Mouse (Mus musculus): ENCODE measurements around the gene Dlg4. TPM values are rescaled to one million over a fixed set of nuclear protein-coding genes. Genes with fewer than 3 reads are reported as not detected.
A peak's percentile ranks its signal among the peaks of the same experiment; 100 is the strongest.

The Dlg4 gene
- total RNA-seq, 2 experiments from 2014 or later, result 8.7 to 9.2 TPM

GRCm38 (mm10) chr11:70075581-70075980 lies 58.8 kb downstream of the Dlg4 start:
- intact Hi-C loops (cut with DNase I; ENCODE audit: low total_unique reads), result loop anchor here (5.0 kb wide), 1 partner anchor 137 kb away; the partner anchor contains the start of gene Slc16a11
- DNase-seq, result no peak

DNA sequence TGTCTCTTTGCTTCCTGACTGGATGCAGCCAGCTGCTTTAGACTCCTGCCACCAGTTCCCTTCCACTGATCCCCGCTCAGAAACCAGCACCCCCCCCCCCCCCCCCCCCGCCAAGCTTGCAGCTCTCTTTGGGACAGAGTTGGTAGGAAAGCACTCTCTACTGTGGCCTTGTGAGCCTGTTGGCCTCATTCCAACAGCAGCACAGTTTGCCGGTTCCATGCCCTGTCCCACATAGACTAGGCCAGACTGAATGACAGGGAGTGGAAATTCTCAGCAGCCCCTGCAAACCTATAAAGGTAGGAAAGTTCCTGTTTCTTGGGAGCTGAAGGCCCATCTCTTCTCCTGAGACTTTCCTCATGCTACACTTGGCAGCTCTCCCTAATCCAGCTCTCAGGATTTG lies 60.7 kb downstream of the Dlg4 start:
- intact Hi-C loops (cut with DNase I; ENCODE audit: low total_unique reads), result loop anchor here (5.0 kb wide), 1 partner anchor 135 kb away; the partner anchor contains the start of gene Slc16a11
- DNase-seq, result no peak

DNA sequence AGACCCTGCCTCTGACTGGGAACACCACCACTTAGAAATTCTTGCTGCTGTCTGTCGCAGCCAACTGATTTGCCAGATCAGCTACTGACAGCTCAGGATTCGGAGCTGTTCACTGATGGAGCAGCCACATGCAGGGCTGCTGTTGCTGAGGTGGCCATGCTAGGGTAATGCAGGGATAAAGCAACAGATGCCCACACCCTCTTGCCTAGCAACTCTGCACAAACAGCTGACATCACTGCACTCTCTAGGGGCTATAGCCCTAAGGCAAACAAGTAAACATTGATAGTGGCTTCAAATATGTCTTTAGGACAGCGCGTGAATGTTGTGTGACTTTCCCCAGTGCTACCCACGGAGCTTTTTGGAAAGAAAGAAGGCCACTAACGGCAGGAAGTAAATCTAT lies 62.4 kb downstream of the Dlg4 start:
- no peak for DNase-seq
- intact Hi-C loops (cut with DNase I; ENCODE audit: low total_unique reads), result loop anchor here (5.0 kb wide), 1 partner anchor 133 kb away; the partner anchor contains the start of gene Slc16a11

- DNase-seq, result no peak
- intact Hi-C loops (cut with DNase I; ENCODE audit: low total_unique reads), result loop anchor here (5.0 kb wide), 1 partner anchor 132 kb away; the partner anchor contains the start of gene Slc16a11
Measured at GRCm38 (mm10) chr11:70079928-70080327, 63.2 kb downstream of the Dlg4 start.

- intact Hi-C loops (cut with DNase I; ENCODE audit: low total_unique reads), result no loop called here
Measured at GRCm38 (mm10) chr11:70080803-70081590, 64.3 kb downstream of the Dlg4 start.

DNA sequence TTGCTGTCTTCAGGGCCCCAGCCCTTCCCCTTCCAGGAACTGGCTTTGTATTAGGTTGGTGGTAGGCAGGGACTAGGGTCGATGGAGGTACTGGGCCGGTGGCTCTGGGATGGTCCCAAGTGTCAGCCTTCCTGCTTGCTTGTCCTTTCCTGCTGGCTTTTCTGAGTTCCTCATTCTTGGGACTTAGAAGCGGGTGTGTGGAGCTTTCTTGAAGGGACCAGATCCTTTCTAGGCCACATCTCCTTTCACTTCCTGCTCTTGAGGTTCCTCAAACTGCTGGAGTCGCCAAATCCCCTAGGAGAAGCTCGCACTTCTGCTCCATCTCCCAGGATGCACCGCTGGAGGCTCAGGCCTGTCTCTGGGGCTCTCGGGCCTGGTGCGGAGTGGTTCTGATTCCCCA lies 67.8 kb downstream of the Dlg4 start:
- DNase-seq, result no peak
- intact Hi-C loops (cut with DNase I; ENCODE audit: low total_unique reads), result no loop called here

More at GRCm38 (mm10) chr11:70080803-70081590, 64.3 kb downstream of the Dlg4 start:
- no peak for DNase-seq

DNA sequence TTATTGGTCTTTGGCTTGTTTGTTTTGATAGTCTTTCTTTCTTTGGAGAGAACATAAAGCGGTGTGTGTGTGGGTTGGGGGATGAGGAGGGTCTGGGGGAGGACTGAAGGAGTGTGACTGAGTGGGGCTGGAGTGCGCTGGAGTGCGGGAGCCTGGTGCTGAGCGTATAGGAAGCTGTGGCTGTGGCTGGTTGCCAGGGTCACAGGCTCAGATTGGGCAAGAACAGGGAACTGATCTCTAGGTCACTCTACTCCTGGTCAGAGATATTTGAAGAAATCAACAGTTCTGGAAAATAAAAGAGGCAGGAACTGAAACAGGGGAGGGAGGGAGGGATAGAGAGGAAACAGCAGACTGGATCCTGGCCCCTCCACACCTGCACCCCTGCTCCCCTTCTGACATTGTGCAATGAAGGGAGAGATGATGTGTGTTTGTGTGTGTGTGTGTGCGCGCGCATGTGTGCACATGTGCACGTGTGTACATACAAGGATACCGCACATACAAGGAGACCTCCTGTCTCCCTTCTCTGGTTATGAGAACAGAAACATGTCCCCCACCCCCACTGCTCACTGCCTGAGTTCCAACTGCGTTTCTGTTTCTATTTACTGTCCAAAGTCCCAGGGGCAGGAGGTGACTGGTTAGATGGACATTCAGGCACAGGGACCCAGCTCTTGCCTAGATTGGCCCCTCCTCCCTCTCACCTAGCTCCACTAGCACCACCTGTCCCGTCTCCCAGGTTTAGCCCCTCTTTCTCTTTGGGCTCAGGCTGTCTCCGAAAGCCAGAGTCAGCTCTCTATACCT lies 75.4 kb downstream of the Dlg4 start, which contains the start of gene Asgr2:
Gene Asgr2, plus strand, starts transcription at position 659 of the 798 bp plus-strand sequence.
- intact Hi-C loops (cut with DNase I; ENCODE audit: low total_unique reads), result no loop called here
- DNase-seq, result peak; percentile 42

Small RNA genes within 50 kb of the gene (microRNA-seq; reads per million reads assigned to microRNA genes)
- 0 to 0.50 reads per million in 2 experiments for gene Gm44349
- 1,205 to 1,307 reads per million in 2 experiments for gene Mir324

Other genes starting within 250 kb of the Dlg4 start
- gene Chrnb1, start 221.0 kb upstream of the Dlg4 start, total RNA-seq (2021), result 10 to 100 TPM; 75.5 to 80.7 TPM
- gene Fgf11, start 215.1 kb upstream of the Dlg4 start, total RNA-seq (2021), result 1 to 10 TPM; 6.6 to 8.0 TPM
- under 1 TPM; 0.16 to 0.27 TPM for gene Tmem102, start 211.3 kb upstream of the Dlg4 start, total RNA-seq (2021)
- not detected for gene Gm39566, start 201.6 kb upstream of the Dlg4 start, total RNA-seq (2021)
- gene Spem2, start 198.5 kb upstream of the Dlg4 start, total RNA-seq (2021), result not detected
- gene Spem1, start 194.8 kb upstream of the Dlg4 start, total RNA-seq (2021), result not detected
- 1 to 10 TPM; 6.8 to 7.4 TPM for gene Nlgn2, start 179.2 kb upstream of the Dlg4 start, total RNA-seq (2021)
- 100 to 1,000 TPM; 104 to 108 TPM for gene Tmem256, start 178.4 kb upstream of the Dlg4 start, total RNA-seq (2021)
- gene Plscr3, start 170.6 kb upstream of the Dlg4 start, total RNA-seq (2021), result 10 to 100 TPM; 16.5 to 22.4 TPM
- under 1 TPM in 1 of 2 experiments, not detected in 1; 0.10 TPM for gene Tnk1, start 158.2 kb upstream of the Dlg4 start, total RNA-seq (2021)
- gene Tmem95, start 138.9 kb upstream of the Dlg4 start, total RNA-seq (2021), result not detected
- 1 to 10 TPM; 2.0 TPM for gene Kctd11, start 135.5 kb upstream of the Dlg4 start, total RNA-seq (2021)
- gene Acap1, start 121.4 kb upstream of the Dlg4 start, total RNA-seq (2021), result under 1 TPM; 0.33 to 0.55 TPM
- under 1 TPM; 0.62 to 0.84 TPM for gene 2810408A11Rik, start 116.0 kb upstream of the Dlg4 start, total RNA-seq (2021)
- gene Neurl4, start 115.9 kb upstream of the Dlg4 start, total RNA-seq (2021), result 10 to 100 TPM; 27.2 to 29.1 TPM
- 10 to 100 TPM; 21.8 to 24.2 TPM for gene Gps2, start 103.1 kb upstream of the Dlg4 start, total RNA-seq (2021)
- 100 to 1,000 TPM; 567 to 637 TPM for gene Eif5a, start 95.0 kb upstream of the Dlg4 start, total RNA-seq (2021)
- gene Ybx2, start 81.1 kb upstream of the Dlg4 start, total RNA-seq (2021), result 1 to 10 TPM; 2.1 to 4.3 TPM
- 100 to 1,000 TPM; 158 to 236 TPM for gene Slc2a4, start 68.8 kb upstream of the Dlg4 start, total RNA-seq (2021)
- gene Cldn7, start 52.2 kb upstream of the Dlg4 start, total RNA-seq (2021), result under 1 TPM in 1 of 2 experiments, not detected in 1; 0.72 TPM
- gene Ctdnep1, start 35.8 kb upstream of the Dlg4 start, total RNA-seq (2021), result 100 to 1,000 TPM; 185 to 209 TPM
- 10 to 100 TPM; 43.0 to 52.9 TPM for gene Elp5, start 34.4 kb upstream of the Dlg4 start, total RNA-seq (2021)
- gene Gabarap, start 25.8 kb upstream of the Dlg4 start, total RNA-seq (2021), result 100 to 1,000 TPM; 170 to 180 TPM
- 10 to 100 TPM; 20.4 to 20.7 TPM for gene Phf23, start 21.2 kb upstream of the Dlg4 start, total RNA-seq (2021)
- gene Dvl2, start 16.3 kb upstream of the Dlg4 start, total RNA-seq (2021), result 1 to 10 TPM; 5.1 to 7.8 TPM
- 100 to 1,000 TPM; 266 to 408 TPM for gene Acadvl, start 1.5 kb upstream of the Dlg4 start, total RNA-seq (2021)
- not detected for gene Asgr1, start 37.1 kb downstream of the Dlg4 start, total RNA-seq (2021)
- gene Asgr2, start 75.7 kb downstream of the Dlg4 start, total RNA-seq (2021), result not detected
- gene Mgl2, start 113.4 kb downstream of the Dlg4 start, total RNA-seq (2021), result 1 to 10 TPM; 1.9 to 3.1 TPM
- 1 to 10 TPM; 1.8 to 3.1 TPM for gene Clec10a, start 139.3 kb downstream of the Dlg4 start, total RNA-seq (2021)
- under 1 TPM in 1 of 2 experiments, not detected in 1; 0.22 TPM for gene Slc16a11, start 195.8 kb downstream of the Dlg4 start, total RNA-seq (2021)
- gene Slc16a13, start 204.1 kb downstream of the Dlg4 start, total RNA-seq (2021), result 1 to 10 TPM in 1 of 2 experiments, under 1 TPM in 1; 0.53 to 1.5 TPM
- gene Bcl6b, start 212.9 kb downstream of the Dlg4 start, total RNA-seq (2021), result 10 to 100 TPM; 12.4 to 13.7 TPM
- gene 0610010K14Rik, start 221.0 kb downstream of the Dlg4 start, total RNA-seq (2021), result 10 to 100 TPM; 29.7 to 37.4 TPM
- gene Gm21988, start 222.9 kb downstream of the Dlg4 start, total RNA-seq (2021), result 1 to 10 TPM; 2.6 to 2.7 TPM
- 10 to 100 TPM; 96.0 to 96.9 TPM for gene Rnasek, start 222.9 kb downstream of the Dlg4 start, total RNA-seq (2021)
- gene Alox12, start 238.4 kb downstream of the Dlg4 start, total RNA-seq (2021), result 1 to 10 TPM in 1 of 2 experiments, under 1 TPM in 1; 1.00 to 1.2 TPM

All from gastrocnemius, postnatal 14 days (tissue).